Mouse (Mus musculus): ENCODE measurements at regions not wholly inside any gene's neighbourhood (a gene's known extent, or its start where the extent isn't known, plus 50 kb on each side); places are given as distances from the start of the nearest gene placed in this dataset.

DNA sequence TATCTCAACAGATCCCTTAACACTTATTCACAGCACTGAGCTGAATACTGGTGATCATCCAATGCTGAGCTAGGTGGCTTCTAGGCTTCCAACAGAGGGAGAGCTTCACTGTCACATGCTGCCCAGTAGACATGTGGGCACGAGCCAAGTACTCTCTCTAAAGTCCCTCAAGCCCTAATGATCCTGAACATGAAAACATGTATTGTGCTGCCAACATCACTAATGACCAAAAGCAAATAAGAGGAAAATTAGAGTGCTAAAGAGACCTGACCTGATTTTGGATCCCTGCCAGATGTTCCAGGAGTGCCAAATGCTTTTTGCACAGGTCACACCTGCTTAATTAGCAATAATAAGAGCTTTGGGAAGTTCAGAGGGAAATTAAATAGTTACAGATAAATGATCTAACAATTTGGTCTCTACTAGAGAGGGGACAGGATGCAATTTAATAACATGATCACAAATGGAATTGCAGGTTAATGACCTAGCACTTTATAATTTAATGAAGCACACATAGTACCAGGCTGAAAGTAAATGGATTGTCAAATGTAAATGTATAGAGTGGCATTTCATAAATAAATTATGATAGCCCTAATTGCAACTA lies 215.6 kb upstream of the Ins1 start:
- Histone ChIP-seq H3K27ac (no peak overlapping the region), H3K4me3 (ENCODE audit: insufficient read depth in 1 of 2, low read depth in 2 of 2, low read length in 2 of 2) (no peak overlapping the region), H3K4me2 (ENCODE audit: low read depth) (no peak overlapping the region), H3K36me3 (replicated peaks; ENCODE audit: control insufficient read depth, insufficient read depth, low read depth) (no peaks in the 10 kb centered on the region), H3K9ac (replicated peaks) (no peak overlapping the region), H3K4me1 (replicated peaks; ENCODE audit: control insufficient read depth in 2 of 2, insufficient read depth in 2 of 2, low read length in 1 of 2) (no peaks in the 10 kb centered on the region), H3K27me3 (ENCODE audit: control insufficient read depth, insufficient read depth, low read length) (no peaks in the 10 kb centered on the region), H3K9me3 (ENCODE audit: control insufficient read depth, low read length) (no peaks in the 10 kb centered on the region)
- DNase-seq (ENCODE audit: low read depth in 3 of 3, low spot score in 3 of 3): no peak
- TF ChIP-seq CTCF (IDR thresholded peaks at IDR 0.05; ENCODE audit: low read depth) (no peak), EP300 (IDR thresholded peaks at IDR 0.05; ENCODE audit: low read depth) (no peak)
- 17% methylated on average over 1 of the region's 1 CpGs for WGBS (ENCODE audit: insufficient replicate concordance)
- no peak for ATAC-seq (ENCODE audit: insufficient read depth)

GRCm38 (mm10) chr19:52068806-52069205 lies 195.3 kb upstream of the Ins1 start:
- TF ChIP-seq CTCF (IDR thresholded peaks at IDR 0.05; ENCODE audit: low read depth) (no peak), EP300 (IDR thresholded peaks at IDR 0.05; ENCODE audit: low read depth) (no peak)
- no peaks in the 10 kb centered on the region for H3K36me3 ChIP-seq (replicated peaks; ENCODE audit: control insufficient read depth, insufficient read depth, low read depth)
- WGBS (ENCODE audit: insufficient replicate concordance): 42% methylated on average over 1 of the region's 1 CpGs
- no peak overlapping the region for H3K4me3 ChIP-seq (ENCODE audit: insufficient read depth in 1 of 2, low read depth in 2 of 2, low read length in 2 of 2)
- no peak overlapping the region for H3K4me2 ChIP-seq (ENCODE audit: low read depth)
- H3K27ac ChIP-seq: no peak overlapping the region
- H3K27me3 ChIP-seq (ENCODE audit: control insufficient read depth, insufficient read depth, low read length): no peaks in the 10 kb centered on the region
- DNase-seq (ENCODE audit: low read depth in 3 of 3, low spot score in 3 of 3) (no peak), ATAC-seq (ENCODE audit: insufficient read depth) (no peak)
- no peaks in the 10 kb centered on the region for H3K9me3 ChIP-seq (ENCODE audit: control insufficient read depth, low read length)
- no peak overlapping the region for H3K9ac ChIP-seq (replicated peaks)
- H3K4me1 ChIP-seq (replicated peaks; ENCODE audit: control insufficient read depth in 2 of 2, insufficient read depth in 2 of 2, low read length in 1 of 2): no peaks in the 10 kb centered on the region

DNA sequence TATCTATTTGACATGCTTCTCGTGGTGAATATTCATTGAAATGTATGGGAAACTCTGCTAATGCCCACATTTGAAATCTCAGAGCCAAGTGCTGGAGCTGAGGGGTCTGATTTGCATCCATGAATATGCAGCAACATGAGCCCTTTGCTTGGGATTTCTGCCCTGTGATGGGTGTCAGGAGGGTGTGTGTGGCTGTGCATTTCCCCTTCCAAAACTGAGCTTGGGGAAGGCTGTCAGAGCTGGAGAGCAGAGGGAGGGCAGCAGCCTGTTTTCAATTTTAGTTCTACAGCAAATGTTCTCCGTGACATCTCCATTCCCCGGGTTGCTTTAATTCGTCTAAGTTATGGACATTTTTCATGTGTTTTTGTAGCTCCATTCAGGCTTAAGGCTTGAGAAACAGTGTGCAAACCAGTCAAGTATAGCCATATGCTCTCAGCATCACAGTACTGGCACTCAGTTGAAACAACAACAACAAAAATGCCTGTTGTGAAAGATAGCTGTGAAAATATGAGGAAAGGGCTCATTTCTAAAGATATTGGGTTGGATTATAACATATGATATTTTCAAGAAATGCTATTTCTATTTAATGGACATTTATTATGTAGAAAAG lies 194.1 kb upstream of the Ins1 start:
- no peaks in the 10 kb centered on the region for H3K27me3 ChIP-seq (ENCODE audit: control insufficient read depth, insufficient read depth, low read length)
- H3K9me3 ChIP-seq (ENCODE audit: control insufficient read depth, low read length): no peaks in the 10 kb centered on the region
- no peaks in the 10 kb centered on the region for H3K36me3 ChIP-seq (replicated peaks; ENCODE audit: control insufficient read depth, insufficient read depth, low read depth)
- no peak overlapping the region for H3K9ac ChIP-seq (replicated peaks)
- H3K4me3 ChIP-seq (ENCODE audit: insufficient read depth in 1 of 2, low read depth in 2 of 2, low read length in 2 of 2): no peak overlapping the region
- H3K4me1 ChIP-seq (replicated peaks; ENCODE audit: control insufficient read depth in 2 of 2, insufficient read depth in 2 of 2, low read length in 1 of 2): no peaks in the 10 kb centered on the region
- ATAC-seq (ENCODE audit: insufficient read depth): no peak
- H3K4me2 ChIP-seq (ENCODE audit: low read depth): no peak overlapping the region
- DNase-seq (ENCODE audit: low read depth in 3 of 3, low spot score in 3 of 3): no peak
- H3K27ac ChIP-seq: no peak overlapping the region
- WGBS (ENCODE audit: insufficient replicate concordance): 60% methylated on average over 4 of the region's 4 CpGs
- TF ChIP-seq CTCF (IDR thresholded peaks at IDR 0.05; ENCODE audit: low read depth): no peak
- TF ChIP-seq EP300 (IDR thresholded peaks at IDR 0.05; ENCODE audit: low read depth): no peak

- H3K4me2 ChIP-seq (ENCODE audit: low read depth): no peak overlapping the region
- TF ChIP-seq CTCF (IDR thresholded peaks at IDR 0.05; ENCODE audit: low read depth) (no peak), EP300 (IDR thresholded peaks at IDR 0.05; ENCODE audit: low read depth) (no peak)
- no peaks in the 10 kb centered on the region for H3K36me3 ChIP-seq (replicated peaks; ENCODE audit: control insufficient read depth, insufficient read depth, low read depth)
- no peak overlapping the region for H3K4me3 ChIP-seq (ENCODE audit: insufficient read depth in 1 of 2, low read depth in 2 of 2, low read length in 2 of 2)
- 63% methylated on average over 5 of the region's 5 CpGs for WGBS (ENCODE audit: insufficient replicate concordance)
- no peaks in the 10 kb centered on the region for H3K27me3 ChIP-seq (ENCODE audit: control insufficient read depth, insufficient read depth, low read length)
- no peaks in the 10 kb centered on the region for H3K4me1 ChIP-seq (replicated peaks; ENCODE audit: control insufficient read depth in 2 of 2, insufficient read depth in 2 of 2, low read length in 1 of 2)
- H3K9me3 ChIP-seq (ENCODE audit: control insufficient read depth, low read length): no peaks in the 10 kb centered on the region
- DNase-seq (ENCODE audit: low read depth in 3 of 3, low spot score in 3 of 3) (no peak), ATAC-seq (ENCODE audit: insufficient read depth) (no peak)
- no peak overlapping the region for H3K9ac ChIP-seq (replicated peaks)
- no peak overlapping the region for H3K27ac ChIP-seq
Observed at GRCm38 (mm10) chr19:52071234-52071633, 192.9 kb upstream of the Ins1 start.

DNA sequence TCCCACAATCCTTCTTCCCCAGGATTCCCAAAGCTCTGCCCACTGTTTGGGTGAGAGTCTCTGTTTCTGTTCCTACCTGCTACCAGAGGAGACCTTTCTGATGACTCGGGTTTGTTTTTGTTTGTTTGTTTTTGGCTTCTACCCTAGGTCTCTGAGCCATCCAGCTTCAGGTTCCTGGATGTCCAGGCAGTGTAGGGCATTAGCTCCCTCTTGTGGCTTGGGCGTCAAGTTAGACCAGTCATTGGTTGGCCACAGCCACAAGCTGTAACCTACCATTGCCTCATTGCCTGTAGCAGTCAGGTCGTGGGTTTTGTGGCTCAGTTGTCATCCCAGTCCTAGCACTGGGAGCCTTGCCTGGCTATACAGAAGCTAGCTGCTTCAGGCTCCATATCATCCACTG lies 185.1 kb upstream of the Ins1 start:
- Histone ChIP-seq H3K4me2 (ENCODE audit: low read depth) (no peak overlapping the region), H3K36me3 (replicated peaks; ENCODE audit: control insufficient read depth, insufficient read depth, low read depth) (no peaks in the 10 kb centered on the region), H3K9me3 (ENCODE audit: control insufficient read depth, low read length) (no peaks in the 10 kb centered on the region), H3K4me1 (replicated peaks; ENCODE audit: control insufficient read depth in 2 of 2, insufficient read depth in 2 of 2, low read length in 1 of 2) (no peaks in the 10 kb centered on the region), H3K4me3 (ENCODE audit: insufficient read depth in 1 of 2, low read depth in 2 of 2, low read length in 2 of 2) (no peak overlapping the region), H3K27ac (no peak overlapping the region), H3K27me3 (ENCODE audit: control insufficient read depth, insufficient read depth, low read length) (no peaks in the 10 kb centered on the region), H3K9ac (replicated peaks) (no peak overlapping the region)
- no peak for DNase-seq (ENCODE audit: low read depth in 3 of 3, low spot score in 3 of 3)
- 10% methylated on average over 3 of the region's 3 CpGs for WGBS (ENCODE audit: insufficient replicate concordance)
- no peak for ATAC-seq (ENCODE audit: insufficient read depth)
- TF ChIP-seq CTCF (IDR thresholded peaks at IDR 0.05; ENCODE audit: low read depth) (peak; percentile 18), EP300 (IDR thresholded peaks at IDR 0.05; ENCODE audit: low read depth) (no peak)

All from liver, embryonic 14.5 days (tissue).